Mouse (Mus musculus) small intestine, adult 2 months (tissue): ENCODE measurements around the gene Ppip5k1.

ENCODE experiments used
- CTCF ChIP-seq: fragments of 200-500 bp; IDR thresholded peaks from 2 replicates; pipeline ENCODE4 v1.5.1; 2012; ENCODE audit warnings: low read depth, mild to moderate bottlenecking, control low read depth, inconsistent platforms, low read length, moderate library complexity, mixed read lengths; ENCODE audit not compliant: insufficient replicate concordance, insufficient read length; ENCODE audit errors: extremely low read depth
- POLR2A ChIP-seq: fragments of 200-500 bp; IDR thresholded peaks from 2 replicates; pipeline ENCODE4 v1.6.1; 2012; ENCODE audit warnings: low read depth, mild to moderate bottlenecking, control low read depth, inconsistent platforms, low read length, moderate library complexity

DNA sequence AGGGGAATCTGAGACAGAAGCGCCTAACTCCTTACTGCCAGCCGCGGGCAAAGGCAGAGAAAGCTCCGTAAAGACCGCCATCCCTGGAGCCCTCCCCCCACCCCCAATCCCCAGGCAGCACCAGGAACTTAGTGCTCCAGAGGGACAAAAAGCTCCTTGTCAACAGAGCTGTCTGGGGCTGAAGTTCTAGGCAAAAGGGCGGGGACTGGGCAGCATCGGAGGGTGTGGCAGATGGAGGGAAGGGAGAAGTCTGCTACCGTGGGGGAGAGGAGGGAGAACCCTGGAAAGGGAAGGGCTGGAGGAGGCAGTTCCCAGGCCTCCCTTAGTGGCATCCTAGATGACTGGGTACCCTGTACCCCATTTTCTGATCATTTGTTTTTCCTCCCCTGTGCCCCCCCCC lies 57.1 kb downstream of the Ppip5k1 start:
- TF ChIP-seq CTCF (no peak), POLR2A (0 out of 2 replicates have a peak, but pooled peaks have one; percentile 7)
